Mouse (Mus musculus) T-helper 17 cell (primary cell): ENCODE results near the gene Ssrp1.

Experiments
- in situ Hi-C, 2 experiments: fragments of 300-600 bp; cut with MboI, MseI; formaldehyde crosslinking; loops; 1 replicate in 1 of 2; 2 replicates in 1 of 2; pipeline ENCODE4 v1.15.1; 2025; ENCODE audit warnings: high pct_unique_total_duplicates in 2 of 2

Gene Ssrp1

GRCm38 (mm10) chr2:85068626-85069025 is 31.6 kb downstream of the Ssrp1 start:
- in situ Hi-C loops = no loop called here

DNA sequence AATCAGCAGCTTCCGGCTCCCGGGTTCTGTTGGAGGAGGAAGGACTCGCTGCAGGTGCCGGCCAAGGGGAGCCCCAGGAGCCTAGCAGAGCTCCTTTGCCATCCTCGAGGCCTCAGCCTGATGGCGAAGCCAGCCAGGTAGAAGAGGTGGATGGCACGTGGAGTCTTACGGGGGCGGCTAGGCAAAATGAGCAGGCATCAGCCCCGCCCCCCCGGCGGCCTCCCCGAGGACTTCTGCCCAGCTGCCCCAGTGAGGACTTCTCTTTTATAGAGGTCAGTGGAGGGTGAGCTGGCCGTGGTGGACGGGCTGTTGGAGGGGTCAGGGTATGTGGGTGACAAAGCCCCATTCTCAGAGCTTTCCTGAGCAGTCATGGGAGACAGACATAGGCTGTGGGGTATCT is 33.1 kb downstream of the Ssrp1 start:
- in situ Hi-C loops = no loop called here

DNA sequence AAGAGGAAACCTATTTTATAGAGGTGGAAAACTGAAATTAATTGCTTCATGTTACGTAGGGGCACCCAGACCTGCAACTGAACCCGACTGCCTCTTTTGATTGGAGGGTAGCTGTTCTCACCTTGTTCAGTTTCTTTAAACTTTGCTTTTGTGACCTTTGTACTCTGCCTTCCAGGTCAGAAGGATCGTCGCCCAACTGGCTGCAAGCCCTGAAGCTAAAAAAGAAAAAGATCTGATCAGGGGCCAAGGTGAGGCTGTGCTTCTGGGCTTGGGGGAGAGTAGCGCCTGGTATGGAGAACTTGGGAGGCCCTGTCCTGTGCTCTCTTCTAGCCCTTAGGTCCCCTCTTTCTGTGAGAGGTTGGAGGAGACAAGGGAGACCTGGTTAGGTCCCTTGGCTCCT is 34.9 kb downstream of the Ssrp1 start:
- in situ Hi-C loops = no loop called here

DNA sequence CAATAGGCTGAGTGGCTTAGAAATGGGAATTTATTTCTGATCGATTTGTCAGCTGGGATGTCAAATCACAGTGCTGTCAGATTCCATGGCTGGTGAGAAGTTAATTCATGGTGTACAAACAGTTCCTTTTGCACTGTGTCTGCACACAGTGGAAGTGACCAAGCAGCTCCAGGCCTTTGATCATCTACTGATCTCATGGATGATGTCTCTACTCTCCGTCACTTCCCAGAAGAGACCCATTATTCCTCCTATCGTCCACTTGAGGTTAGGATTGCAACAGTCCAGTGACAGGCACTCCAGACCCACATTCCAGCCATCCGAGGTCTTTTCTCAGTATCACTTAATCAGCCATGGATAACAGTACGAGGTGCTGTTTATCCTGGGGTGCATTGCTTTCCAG is 36.7 kb downstream of the Ssrp1 start:
- in situ Hi-C loops = no loop called here

GRCm38 (mm10) chr2:85088716-85089646 is 51.9 kb downstream of the Ssrp1 start:
- in situ Hi-C loops = no loop called here

DNA sequence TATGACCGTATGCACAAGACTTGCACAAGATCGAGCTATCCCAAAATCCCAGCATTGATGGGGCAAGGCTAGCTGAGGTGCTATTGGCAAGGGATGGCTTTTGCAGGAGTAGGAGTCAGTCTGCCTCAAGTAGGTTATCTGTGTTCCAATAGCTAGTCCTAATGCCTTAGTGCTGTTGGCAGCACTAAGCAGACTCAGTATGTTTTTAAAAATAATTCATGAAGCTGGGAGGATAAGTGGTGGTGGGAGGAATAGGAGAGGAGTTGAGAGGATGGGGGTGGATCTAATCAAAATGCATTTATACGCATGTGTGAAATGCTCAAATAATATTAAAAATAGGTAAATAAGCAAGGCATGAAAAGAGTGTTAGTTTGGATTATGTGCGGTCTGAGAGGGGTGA is 54.3 kb downstream of the Ssrp1 start:
- in situ Hi-C loops = no loop called here

DNA sequence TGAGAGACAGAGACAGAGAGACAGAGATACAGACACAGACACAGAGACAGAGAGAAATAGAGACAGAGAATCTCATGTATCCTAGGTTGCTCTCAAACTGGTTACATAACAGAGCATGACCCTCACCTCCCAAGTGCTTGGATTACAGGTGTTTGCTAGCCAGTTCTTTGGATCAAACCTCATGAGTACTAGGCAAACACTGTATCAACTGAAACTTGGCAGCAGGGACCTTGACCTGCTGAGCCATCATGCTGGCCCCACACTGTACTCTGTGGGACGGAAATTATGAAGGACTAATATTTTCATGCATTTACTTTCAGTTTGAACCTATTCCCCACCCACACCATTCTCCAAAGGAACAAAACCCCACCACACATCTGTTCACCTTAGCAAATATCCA is 56.3 kb downstream of the Ssrp1 start:
- in situ Hi-C loops = no loop called here

GRCm38 (mm10) chr2:85095906-85096305 is 58.9 kb downstream of the Ssrp1 start:
- in situ Hi-C loops = no loop called here
